Mouse (Mus musculus) forebrain, postnatal 0 days (tissue): ENCODE data around the gene Crybg1. TPM values are rescaled to one million over a fixed set of nuclear protein-coding genes. Genes with fewer than 3 reads are reported as not detected.

Experiments
- ATAC-seq: fragments of 200-750 bp; cut with Nextera tagmentation; 2 replicates; pipeline ENCODE4 v1.8.0; 2017; ENCODE audit warnings: mild to moderate bottlenecking, moderate library complexity
- DNase-seq: peaks from one replicate; pipeline ENCODE4 v3.0.0-alpha.2; 2015
- H3K27ac ChIP-seq: fragments of 300-500 bp; sonication (generic); 2 replicates; pipeline ENCODE4 v1.5.1; 2014; ENCODE audit warnings: low read depth, mild to moderate bottlenecking, antibody characterized with exemption, low read length, moderate library complexity, mixed read lengths
- H3K27me3 ChIP-seq: fragments of 300-500 bp; sonication (generic); 2 replicates; pipeline ENCODE4 v1.6.1; 2014; ENCODE audit warnings: mild to moderate bottlenecking, low read length, mixed read lengths; ENCODE audit not compliant: insufficient read depth
- H3K36me3 ChIP-seq: fragments of 300-500 bp; sonication (generic); 2 replicates; pipeline ENCODE4 v1.6.1; 2014; ENCODE audit warnings: mild to moderate bottlenecking, moderate library complexity; ENCODE audit not compliant: insufficient read depth
- H3K4me1 ChIP-seq: fragments of 300-500 bp; sonication (generic); 2 replicates; pipeline ENCODE4 v1.6.1; 2014; ENCODE audit warnings: antibody characterized with exemption; ENCODE audit not compliant: insufficient read depth
- H3K4me2 ChIP-seq: fragments of 300-500 bp; sonication (generic); 2 replicates; pipeline ENCODE4 v1.6.1; 2014; ENCODE audit warnings: low read depth, mild to moderate bottlenecking, moderate library complexity
- H3K4me3 ChIP-seq: fragments of 300-500 bp; sonication (generic); 2 replicates; pipeline ENCODE4 v1.5.1; 2014; ENCODE audit warnings: low read depth, low read length, mixed read lengths
- H3K9ac ChIP-seq: fragments of 300-500 bp; sonication (generic); 2 replicates; pipeline ENCODE4 v1.6.1; 2014; ENCODE audit warnings: mild to moderate bottlenecking
- H3K9me3 ChIP-seq: fragments of 300-500 bp; sonication (generic); 2 replicates; pipeline ENCODE4 v1.6.1; 2016; ENCODE audit warnings: low read length
- CTCF ChIP-seq: sonication (generic); IDR thresholded peaks from 2 replicates; pipeline ENCODE4 v1.5.1; 2016; ENCODE audit warnings: antibody characterized with exemption, control low read depth, low read depth
- WGBS: fragments of 180-500 bp; shearing (Covaris S2); extraction: QIAGEN DNeasy Blood & Tissue Kit; methylation state at CpG from one replicate; pipeline ENCODE4 v1.1.7; 2014; 5-methylcytosine and 5-hydroxymethylcytosine counted together
- polyA plus RNA-seq: library from polyadenylated mRNA; unstranded; fragments of >200 nt; fragmentation: Nextera tagmentation; extraction: Ambion mirVana; gene quantifications from 2 replicates; pipeline ENCODE4 v1.2.1, GENCODE M21; 2015
- total RNA-seq: library from RNA; depleted of rRNA; stranded (reverse); fragments of >200 nt; gene quantifications from 2 replicates; pipeline ENCODE4 v1.2.3, GENCODE M21; 2014

The Crybg1 gene
- total and polyA plus RNA-seq, 2 experiments from 2014 or later, result 0.25 to 0.90 TPM

GRCm38 (mm10) chr10:44110460-44110859 lies 38.2 kb downstream of the Crybg1 start:
- Histone ChIP-seq H3K4me1 (no peaks in the 10 kb centered on the region), H3K4me3 (no peak overlapping the region), H3K9me3 (no peaks in the 10 kb centered on the region), H3K9ac (no peak overlapping the region), H3K36me3 (no peaks in the 10 kb centered on the region), H3K4me2 (no peak overlapping the region), H3K27me3 (no peaks in the 10 kb centered on the region), H3K27ac (no peak overlapping the region)
- no peak for TF ChIP-seq CTCF
- DNase-seq (no peak), ATAC-seq (peak; percentile 18; the same call in 1 of the 2 replicates)

DNA sequence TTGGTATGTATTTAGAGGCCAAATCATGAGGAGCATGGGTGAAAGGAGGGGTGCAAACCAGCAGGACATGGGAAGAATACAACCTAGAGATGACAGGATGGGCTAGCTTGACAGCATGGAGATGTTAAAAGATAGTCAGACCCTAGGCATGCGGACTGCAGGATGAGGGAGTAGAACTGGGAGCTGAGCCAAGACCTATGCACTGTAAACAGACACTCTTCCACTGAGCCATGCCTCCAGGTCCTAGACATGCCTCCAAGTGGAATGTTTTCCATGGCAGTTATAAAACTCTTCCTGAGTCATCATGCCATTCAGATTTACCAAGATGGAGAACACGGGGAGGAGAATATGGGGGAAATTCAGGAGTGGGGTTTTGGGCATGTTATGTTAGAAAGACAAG lies 53.9 kb downstream of the Crybg1 start:
- no peak overlapping the region for H3K27ac ChIP-seq
- no peak overlapping the region for H3K4me3 ChIP-seq
- H3K4me1 ChIP-seq, result no peaks in the 10 kb centered on the region
- H3K9me3 ChIP-seq, result no peaks in the 10 kb centered on the region
- H3K36me3 ChIP-seq, result no peaks in the 10 kb centered on the region
- ATAC-seq, result no peak
- H3K4me2 ChIP-seq, result no peak overlapping the region
- no peak for TF ChIP-seq CTCF
- WGBS, result 83% methylated on average over 2 of the region's 2 CpGs
- H3K27me3 ChIP-seq, result no peaks in the 10 kb centered on the region
- H3K9ac ChIP-seq, result no peak overlapping the region
- DNase-seq, result no peak

DNA sequence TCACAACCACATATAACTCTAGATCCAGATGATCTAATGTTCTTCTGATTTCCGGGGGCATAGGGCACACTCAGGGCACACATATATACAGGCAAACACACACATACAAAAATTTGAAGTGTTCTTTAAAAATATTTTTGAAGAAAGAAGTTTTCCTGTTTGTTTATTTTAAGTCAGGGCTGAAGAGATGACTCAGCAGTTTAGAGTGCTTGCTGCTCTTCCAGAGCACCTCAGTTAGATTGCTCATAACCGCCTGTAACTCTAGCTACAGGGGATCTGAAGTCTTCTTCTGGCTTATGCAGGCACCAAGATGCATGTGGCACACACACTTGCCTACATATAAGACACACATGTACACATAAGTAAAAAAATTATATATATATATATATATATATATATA lies 56.9 kb downstream of the Crybg1 start:
- Histone ChIP-seq H3K4me3 (no peak overlapping the region), H3K9me3 (no peaks in the 10 kb centered on the region), H3K27ac (no peak overlapping the region), H3K36me3 (no peaks in the 10 kb centered on the region), H3K27me3 (no peaks in the 10 kb centered on the region), H3K4me1 (no peaks in the 10 kb centered on the region), H3K4me2 (no peak overlapping the region), H3K9ac (no peak overlapping the region)
- DNase-seq (no peak), ATAC-seq (no peak)
- WGBS, result 93% methylated on average over 2 of the region's 2 CpGs
- TF ChIP-seq CTCF, result no peak

DNA sequence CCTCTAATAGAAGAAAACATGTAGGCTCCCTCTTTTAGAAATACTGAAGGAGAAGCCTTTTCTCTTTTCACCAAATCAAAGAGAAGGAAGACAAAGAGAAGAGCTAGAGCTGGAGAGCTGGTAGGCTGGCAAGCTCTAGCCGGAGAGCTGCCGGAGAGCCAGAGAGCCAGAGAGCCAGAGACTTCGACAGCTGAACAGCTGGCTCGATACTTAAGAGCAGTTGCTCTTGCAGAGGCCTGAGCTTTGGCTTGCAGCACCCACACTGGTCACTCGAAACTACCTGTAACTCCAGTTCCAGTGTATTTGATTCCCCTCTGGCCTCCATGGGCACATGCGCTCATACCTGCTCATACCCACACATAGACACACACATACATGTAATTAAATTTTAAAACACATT lies 68.3 kb downstream of the Crybg1 start:
- no peak for ATAC-seq
- Histone ChIP-seq H3K4me2 (no peak overlapping the region), H3K27me3 (no peaks in the 10 kb centered on the region), H3K36me3 (no peaks in the 10 kb centered on the region), H3K4me3 (no peak overlapping the region), H3K9ac (no peak overlapping the region), H3K4me1 (no peaks in the 10 kb centered on the region), H3K27ac (no peak overlapping the region), H3K9me3 (no peaks in the 10 kb centered on the region)
- 63% methylated on average over 6 of the region's 6 CpGs for WGBS
- no peak for DNase-seq
- TF ChIP-seq CTCF, result no peak

DNA sequence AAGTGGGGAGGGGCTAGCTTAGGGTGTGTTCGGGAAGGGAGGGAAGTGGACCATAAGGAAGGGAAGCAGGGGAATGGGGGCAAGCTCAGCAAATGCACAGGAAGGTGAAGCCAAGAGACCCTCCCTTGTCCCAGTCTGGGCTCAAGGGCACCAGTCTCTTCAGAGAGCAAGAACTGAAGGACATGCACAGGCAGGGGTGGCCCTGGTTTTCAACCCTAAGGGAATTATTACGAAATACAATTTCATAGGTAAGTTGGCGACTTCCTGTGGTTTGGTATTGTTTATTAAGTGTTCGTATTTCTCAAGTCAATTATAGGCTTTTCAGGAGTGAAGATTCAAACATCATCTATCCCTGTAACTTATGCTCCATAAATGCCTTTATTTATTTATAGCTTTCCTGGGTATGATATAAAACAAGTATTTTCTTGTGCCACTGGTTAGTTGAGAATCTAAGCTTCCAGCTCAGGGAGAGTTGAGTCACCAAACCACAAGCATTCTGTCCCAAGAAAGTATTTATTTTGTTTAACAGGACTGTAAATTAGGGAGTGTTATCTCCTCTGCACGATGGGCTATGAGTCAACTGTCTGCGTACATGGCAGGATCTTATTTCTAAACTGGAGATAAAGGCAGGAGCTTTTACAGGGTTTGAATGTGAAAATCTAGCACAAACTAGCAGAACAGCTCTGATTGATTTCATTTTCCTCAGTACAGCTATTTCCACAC lies 69.7 kb downstream of the Crybg1 start:
- H3K4me2 ChIP-seq, result no peak overlapping the region
- no peak for TF ChIP-seq CTCF
- no peak overlapping the region for H3K27ac ChIP-seq
- no peaks in the 10 kb centered on the region for H3K4me1 ChIP-seq
- H3K4me3 ChIP-seq, result no peak overlapping the region
- ATAC-seq (no peak), DNase-seq (no peak)
- no peak overlapping the region for H3K9ac ChIP-seq
- H3K36me3 ChIP-seq, result no peaks in the 10 kb centered on the region
- no peaks in the 10 kb centered on the region for H3K27me3 ChIP-seq
- WGBS, result 79% methylated on average over 6 of the region's 6 CpGs
- H3K9me3 ChIP-seq, result no peaks in the 10 kb centered on the region

- ATAC-seq, result peak; percentile 78
- Histone ChIP-seq H3K4me1 (no peaks in the 10 kb centered on the region), H3K27ac (no peak overlapping the region), H3K4me2 (no peak overlapping the region), H3K4me3 (no peak overlapping the region), H3K9me3 (no peaks in the 10 kb centered on the region), H3K9ac (no peak overlapping the region), H3K27me3 (no peaks in the 10 kb centered on the region), H3K36me3 (no peaks in the 10 kb centered on the region)
- peak; percentile 74 for DNase-seq
- 1% methylated on average over 4 of the region's 4 CpGs for WGBS
- peak; percentile 76 for TF ChIP-seq CTCF
Observed at GRCm38 (mm10) chr10:44071095-44071494, 77.6 kb downstream of the Crybg1 start.

DNA sequence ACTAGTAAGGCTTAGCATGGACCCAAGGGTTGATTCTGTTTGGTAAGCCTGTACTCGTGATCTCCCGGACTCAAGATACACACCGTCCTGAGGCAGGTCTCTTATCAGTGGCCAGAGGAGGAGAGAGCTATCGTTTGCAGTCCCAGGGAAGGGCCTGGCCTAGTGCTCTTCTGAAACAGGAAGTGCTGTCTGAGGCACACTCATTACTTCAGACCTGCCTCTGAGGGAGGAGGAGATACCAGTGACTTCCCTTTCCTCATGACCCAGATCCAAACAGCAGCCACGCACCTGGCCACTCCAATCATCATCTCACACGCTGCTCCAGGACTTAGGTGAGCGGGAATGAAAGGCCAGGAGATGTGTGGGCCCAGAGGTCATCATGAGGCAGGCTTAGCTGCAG lies 79.5 kb downstream of the Crybg1 start:
- H3K27me3 ChIP-seq, result no peaks in the 10 kb centered on the region
- ATAC-seq (no peak), DNase-seq (no peak)
- H3K27ac ChIP-seq, result no peak overlapping the region
- no peak overlapping the region for H3K4me2 ChIP-seq
- 86% methylated on average over 7 of the region's 7 CpGs for WGBS
- H3K4me1 ChIP-seq, result no peaks in the 10 kb centered on the region
- TF ChIP-seq CTCF, result no peak
- no peaks in the 10 kb centered on the region for H3K9me3 ChIP-seq
- no peaks in the 10 kb centered on the region for H3K36me3 ChIP-seq
- no peak overlapping the region for H3K4me3 ChIP-seq
- H3K9ac ChIP-seq, result no peak overlapping the region
